Mouse (Mus musculus) bone marrow, adult 2 months (tissue): Measurements from ENCODE around the gene Banp.

Experiments
- CTCF ChIP-seq: fragments of 200-500 bp; IDR thresholded peaks from 2 replicates; pipeline ENCODE4 v1.5.1; 2011; ENCODE audit warnings: low read length, control low read depth; ENCODE audit not compliant: control insufficient read depth, insufficient read depth
- POLR2A ChIP-seq: fragments of 200-500 bp; IDR thresholded peaks from 2 replicates; pipeline ENCODE4 v1.6.1; 2011; ENCODE audit warnings: low read depth, mild to moderate bottlenecking, control low read depth, low read length, borderline replicate concordance; ENCODE audit not compliant: control insufficient read depth

DNA sequence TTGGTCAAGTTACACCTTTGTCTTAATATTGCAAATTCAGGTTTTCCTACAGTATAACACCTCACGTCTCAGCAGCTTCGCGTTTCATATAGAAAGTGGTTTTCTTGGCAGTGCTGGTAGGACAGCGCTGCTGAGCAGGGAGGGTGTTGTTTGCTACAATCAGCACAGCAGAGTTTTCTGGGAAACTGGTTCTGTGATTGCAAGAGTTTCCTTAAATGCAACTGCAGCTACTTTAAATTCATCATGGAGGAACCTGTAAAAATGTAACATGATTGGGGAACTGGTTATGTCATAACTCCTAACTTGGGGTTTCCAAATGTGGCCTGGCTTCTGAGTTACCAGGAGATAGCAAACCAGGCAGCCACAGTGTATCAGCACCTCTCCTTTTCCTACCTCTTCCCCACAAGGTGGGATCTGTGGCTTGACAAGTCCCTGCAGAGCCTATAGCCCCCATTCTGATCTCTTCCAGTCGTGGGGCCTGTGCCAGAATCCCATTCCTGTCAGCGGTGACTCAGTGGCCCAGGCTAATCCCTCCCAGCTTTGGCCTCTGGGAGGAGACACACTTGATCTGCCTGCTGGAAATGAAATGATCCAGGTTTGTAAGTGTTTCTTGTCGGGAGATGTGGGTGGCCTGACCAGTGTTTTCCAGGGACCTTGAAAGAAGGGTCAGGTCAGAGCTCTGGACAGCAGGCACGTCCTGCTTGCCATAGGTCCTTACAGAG, 70.7 kb downstream of the Banp start:
- TF ChIP-seq CTCF (no peak), POLR2A (no peak)
